Mouse (Mus musculus): ENCODE measurements around the gene Arid5b.

The Arid5b gene

GRCm38 (mm10) chr10:68175811-68176210 is 102.7 kb downstream of the Arid5b start:
- peaks cover 18% of the 10 kb centered on the region for H3K4me1 ChIP-seq (replicated peaks; ENCODE audit: low read depth, low read length)
- TF ChIP-seq POU5F1 (IDR thresholded peaks at IDR 0.05; ENCODE audit: borderline replicate concordance, low read length) (no peak), NANOG (IDR thresholded peaks at IDR 0.05; ENCODE audit: borderline replicate concordance, low read length) (no peak), CTCF (conservative IDR thresholded peaks at IDR 0.05; ENCODE audit: low read length) (no peak)
- no peak overlapping the region for H3K4me3 ChIP-seq (replicated peaks; ENCODE audit: low read length)
- H3K9me3 ChIP-seq (ENCODE audit: low read length), result no peaks in the 10 kb centered on the region
- no peaks in the 10 kb centered on the region for H3K27me3 ChIP-seq (ENCODE audit: insufficient read depth, low read length)
- no peaks in the 10 kb centered on the region for H3K36me3 ChIP-seq (ENCODE audit: insufficient read depth, low read length)

DNA sequence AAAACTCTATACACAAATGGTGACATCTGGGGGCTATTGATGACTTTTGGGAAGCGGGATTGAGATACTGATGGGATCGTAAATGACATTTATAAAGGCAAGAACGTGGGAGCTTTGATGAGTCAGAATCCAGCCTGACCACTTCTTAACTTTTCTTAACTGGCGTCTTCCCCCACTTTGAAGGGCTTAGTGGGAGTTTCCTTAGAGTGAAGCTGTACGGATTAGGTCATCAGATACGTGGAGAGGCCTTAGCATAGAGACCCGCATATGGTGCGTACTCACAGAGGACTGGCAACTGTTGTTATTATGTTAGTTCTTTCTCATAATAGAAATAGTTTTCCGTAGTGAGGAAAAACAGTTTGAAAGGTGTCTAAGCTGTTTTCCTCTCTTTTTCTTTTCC is 104.9 kb downstream of the Arid5b start:
- H3K27me3 ChIP-seq (ENCODE audit: insufficient read depth, low read length), result no peaks in the 10 kb centered on the region
- no peaks in the 10 kb centered on the region for H3K36me3 ChIP-seq (ENCODE audit: insufficient read depth, low read length)
- no peak overlapping the region for H3K4me3 ChIP-seq (replicated peaks; ENCODE audit: low read length)
- H3K9me3 ChIP-seq (ENCODE audit: low read length), result no peaks in the 10 kb centered on the region
- TF ChIP-seq NANOG (IDR thresholded peaks at IDR 0.05; ENCODE audit: borderline replicate concordance, low read length) (no peak), CTCF (conservative IDR thresholded peaks at IDR 0.05; ENCODE audit: low read length) (no peak), POU5F1 (IDR thresholded peaks at IDR 0.05; ENCODE audit: borderline replicate concordance, low read length) (no peak)
- peaks cover 3% of the 10 kb centered on the region; the same call in 1 of the 2 replicates for H3K4me1 ChIP-seq (replicated peaks; ENCODE audit: low read depth, low read length)

DNA sequence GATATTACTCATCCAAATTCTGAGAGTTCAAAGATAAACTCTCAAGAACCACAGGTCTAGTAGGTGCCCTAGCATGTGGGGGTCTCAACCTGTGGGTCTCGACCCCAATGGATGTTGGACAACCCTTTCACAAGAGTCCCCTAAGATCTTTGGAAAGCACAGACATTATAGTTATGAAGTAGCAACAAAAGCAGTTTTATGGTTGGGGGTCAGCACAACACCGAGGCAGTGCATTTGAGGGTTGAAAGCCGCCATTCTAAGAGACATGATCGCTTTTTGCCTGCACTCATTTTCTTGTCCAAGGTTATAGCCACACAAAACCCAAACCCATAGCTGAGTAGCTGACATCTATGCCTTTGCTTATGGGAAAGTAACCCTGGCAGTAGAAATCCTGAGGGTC is 105.6 kb downstream of the Arid5b start:
- no peak for TF ChIP-seq CTCF (conservative IDR thresholded peaks at IDR 0.05; ENCODE audit: low read length)
- no peak for TF ChIP-seq NANOG (IDR thresholded peaks at IDR 0.05; ENCODE audit: borderline replicate concordance, low read length)
- TF ChIP-seq POU5F1 (IDR thresholded peaks at IDR 0.05; ENCODE audit: borderline replicate concordance, low read length), result no peak
- no peaks in the 10 kb centered on the region for H3K27me3 ChIP-seq (ENCODE audit: insufficient read depth, low read length)
- H3K36me3 ChIP-seq (ENCODE audit: insufficient read depth, low read length), result no peaks in the 10 kb centered on the region
- no peak overlapping the region for H3K4me3 ChIP-seq (replicated peaks; ENCODE audit: low read length)
- H3K9me3 ChIP-seq (ENCODE audit: low read length), result no peaks in the 10 kb centered on the region
- H3K4me1 ChIP-seq (replicated peaks; ENCODE audit: low read depth, low read length), result peaks cover 3% of the 10 kb centered on the region; the same call in 1 of the 2 replicates

GRCm38 (mm10) chr10:68171974-68172373 is 106.6 kb downstream of the Arid5b start:
- Histone ChIP-seq H3K9me3 (ENCODE audit: low read length) (no peaks in the 10 kb centered on the region), H3K4me3 (replicated peaks; ENCODE audit: low read length) (no peak overlapping the region), H3K27me3 (ENCODE audit: insufficient read depth, low read length) (no peaks in the 10 kb centered on the region), H3K36me3 (ENCODE audit: insufficient read depth, low read length) (no peaks in the 10 kb centered on the region), H3K4me1 (replicated peaks; ENCODE audit: low read depth, low read length) (peaks cover 3% of the 10 kb centered on the region; the same call in 1 of the 2 replicates)
- TF ChIP-seq NANOG (IDR thresholded peaks at IDR 0.05; ENCODE audit: borderline replicate concordance, low read length) (no peak), CTCF (conservative IDR thresholded peaks at IDR 0.05; ENCODE audit: low read length) (peak; percentile 21), POU5F1 (IDR thresholded peaks at IDR 0.05; ENCODE audit: borderline replicate concordance, low read length) (no peak)

GRCm38 (mm10) chr10:68168613-68169012 is 109.9 kb downstream of the Arid5b start:
- TF ChIP-seq NANOG (IDR thresholded peaks at IDR 0.05; ENCODE audit: borderline replicate concordance, low read length), result no peak
- TF ChIP-seq CTCF (conservative IDR thresholded peaks at IDR 0.05; ENCODE audit: low read length), result no peak
- Histone ChIP-seq H3K36me3 (ENCODE audit: insufficient read depth, low read length) (no peaks in the 10 kb centered on the region), H3K9me3 (ENCODE audit: low read length) (no peaks in the 10 kb centered on the region), H3K4me3 (replicated peaks; ENCODE audit: low read length) (no peak overlapping the region), H3K4me1 (replicated peaks; ENCODE audit: low read depth, low read length) (peaks cover 7% of the 10 kb centered on the region; the same call in 1 of the 2 replicates), H3K27me3 (ENCODE audit: insufficient read depth, low read length) (no peaks in the 10 kb centered on the region)

DNA sequence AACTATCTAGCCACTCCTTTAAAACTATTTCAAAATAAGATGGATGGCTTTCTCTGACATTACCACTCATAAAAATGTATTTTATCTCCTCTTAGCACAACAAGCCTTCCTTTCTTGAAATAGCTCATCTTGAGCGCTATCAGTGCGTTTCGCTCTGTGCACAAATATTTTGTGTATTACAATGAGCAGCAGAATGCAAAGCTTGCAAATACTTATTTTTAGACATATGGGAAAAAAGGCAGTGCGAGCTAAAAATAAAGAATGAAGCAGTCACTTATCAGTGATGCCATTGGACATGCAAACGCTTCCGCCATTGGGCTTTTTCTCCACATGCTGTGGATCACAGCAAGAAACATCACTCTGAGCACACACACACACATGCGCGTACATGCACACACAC is 110.4 kb downstream of the Arid5b start:
- no peaks in the 10 kb centered on the region for H3K36me3 ChIP-seq (ENCODE audit: insufficient read depth, low read length)
- H3K4me3 ChIP-seq (replicated peaks; ENCODE audit: low read length), result no peak overlapping the region
- peaks cover 7% of the 10 kb centered on the region; the same call in 1 of the 2 replicates for H3K4me1 ChIP-seq (replicated peaks; ENCODE audit: low read depth, low read length)
- no peak for TF ChIP-seq POU5F1 (IDR thresholded peaks at IDR 0.05; ENCODE audit: borderline replicate concordance, low read length)
- no peak for TF ChIP-seq CTCF (conservative IDR thresholded peaks at IDR 0.05; ENCODE audit: low read length)
- no peak for TF ChIP-seq NANOG (IDR thresholded peaks at IDR 0.05; ENCODE audit: borderline replicate concordance, low read length)
- H3K9me3 ChIP-seq (ENCODE audit: low read length), result no peaks in the 10 kb centered on the region
- no peaks in the 10 kb centered on the region for H3K27me3 ChIP-seq (ENCODE audit: insufficient read depth, low read length)

- Histone ChIP-seq H3K27me3 (ENCODE audit: insufficient read depth, low read length) (no peaks in the 10 kb centered on the region), H3K4me1 (replicated peaks; ENCODE audit: low read depth, low read length) (peaks cover 7% of the 10 kb centered on the region; the same call in 1 of the 2 replicates), H3K9me3 (ENCODE audit: low read length) (no peaks in the 10 kb centered on the region), H3K4me3 (replicated peaks; ENCODE audit: low read length) (no peak overlapping the region), H3K36me3 (ENCODE audit: insufficient read depth, low read length) (no peaks in the 10 kb centered on the region)
- TF ChIP-seq CTCF (conservative IDR thresholded peaks at IDR 0.05; ENCODE audit: low read length), result no peak
- TF ChIP-seq POU5F1 (IDR thresholded peaks at IDR 0.05; ENCODE audit: borderline replicate concordance, low read length), result no peak
- no peak for TF ChIP-seq NANOG (IDR thresholded peaks at IDR 0.05; ENCODE audit: borderline replicate concordance, low read length)
These were observed 111.4 kb downstream of the Arid5b start for GRCm38 (mm10) chr10:68167118-68167517.

- Histone ChIP-seq H3K9me3 (ENCODE audit: low read length) (no peaks in the 10 kb centered on the region), H3K27me3 (ENCODE audit: insufficient read depth, low read length) (no peaks in the 10 kb centered on the region), H3K4me1 (replicated peaks; ENCODE audit: low read depth, low read length) (peaks cover 7% of the 10 kb centered on the region; the same call in 1 of the 2 replicates), H3K36me3 (ENCODE audit: insufficient read depth, low read length) (no peaks in the 10 kb centered on the region), H3K4me3 (replicated peaks; ENCODE audit: low read length) (no peak overlapping the region)
- TF ChIP-seq NANOG (IDR thresholded peaks at IDR 0.05; ENCODE audit: borderline replicate concordance, low read length) (no peak), POU5F1 (IDR thresholded peaks at IDR 0.05; ENCODE audit: borderline replicate concordance, low read length) (no peak), CTCF (conservative IDR thresholded peaks at IDR 0.05; ENCODE audit: low read length) (no peak)
These were observed 111.8 kb downstream of the Arid5b start for GRCm38 (mm10) chr10:68166695-68167086.

Data from E14TG2a.4 (cell line).